Mouse (Mus musculus): Measurements from ENCODE around the gene Paxx. TPM values are rescaled to one million over a fixed set of nuclear protein-coding genes. Genes with fewer than 3 reads are reported as not detected.

Gene Paxx
- polyA plus RNA-seq, 1 experiment from 2014 or later = 34.2 TPM

- peak overlapping the region; percentile 47 for H3K4me3 ChIP-seq (ENCODE audit: low read depth, low read length)
- peaks cover 6% of the 10 kb centered on the region for H3K36me3 ChIP-seq (ENCODE audit: control insufficient read depth, insufficient read depth, low read length)
- no peaks in the 10 kb centered on the region for H3K9me3 ChIP-seq (ENCODE audit: control insufficient read depth, low read depth, low read length)
- H3K27ac ChIP-seq (ENCODE audit: low read length) = peak overlapping the region; percentile 75; the same call in 1 of the 2 replicates
- peak overlapping the region; percentile 55 for H3K4me2 ChIP-seq (replicated peaks; ENCODE audit: low read depth, low read length)
- ATAC-seq (ENCODE audit: insufficient number of reproducible peaks, insufficient read depth, low FRiP score, low read depth) = no peak
- H3K4me1 ChIP-seq (ENCODE audit: control insufficient read depth, insufficient read depth, low read length) = peaks cover 17% of the 10 kb centered on the region
- H3K27me3 ChIP-seq (ENCODE audit: control insufficient read depth, insufficient read depth, low read length) = no peaks in the 10 kb centered on the region
- peak overlapping the region; percentile 39 for H3K9ac ChIP-seq (replicated peaks; ENCODE audit: low read depth, low read length)
- WGBS = 28% methylated on average over 5 of the region's 5 CpGs
Observed at GRCm38 (mm10) chr2:25460135-25460534, 759 bp downstream of the Paxx start.

- no peaks in the 10 kb centered on the region for H3K27me3 ChIP-seq (ENCODE audit: control insufficient read depth, insufficient read depth, low read length)
- peaks cover 6% of the 10 kb centered on the region for H3K36me3 ChIP-seq (ENCODE audit: control insufficient read depth, insufficient read depth, low read length)
- H3K4me2 ChIP-seq (replicated peaks; ENCODE audit: low read depth, low read length) = no peak overlapping the region
- H3K9ac ChIP-seq (replicated peaks; ENCODE audit: low read depth, low read length) = no peak overlapping the region
- 58% methylated on average over 5 of the region's 5 CpGs for WGBS
- no peaks in the 10 kb centered on the region for H3K9me3 ChIP-seq (ENCODE audit: control insufficient read depth, low read depth, low read length)
- H3K27ac ChIP-seq (ENCODE audit: low read length) = no peak overlapping the region
- ATAC-seq (ENCODE audit: insufficient number of reproducible peaks, insufficient read depth, low FRiP score, low read depth) = peak; percentile 42
- H3K4me3 ChIP-seq (ENCODE audit: low read depth, low read length) = no peak overlapping the region
- H3K4me1 ChIP-seq (ENCODE audit: control insufficient read depth, insufficient read depth, low read length) = peaks cover 17% of the 10 kb centered on the region
Observed at GRCm38 (mm10) chr2:25458911-25459310, 2.0 kb downstream of the Paxx start.

GRCm38 (mm10) chr2:25457022-25457896, 3.6 kb downstream of the Paxx start:
- ATAC-seq (ENCODE audit: insufficient number of reproducible peaks, insufficient read depth, low FRiP score, low read depth) = no peak

GRCm38 (mm10) chr2:25456205-25456953, 4.5 kb downstream of the Paxx start, which contains the start of gene Clic3:
Clic3 (plus strand) TSS chr2:25456838.
- H3K36me3 ChIP-seq (ENCODE audit: control insufficient read depth, insufficient read depth, low read length) = peaks cover 6% of the 10 kb centered on the region
- H3K4me1 ChIP-seq (ENCODE audit: control insufficient read depth, insufficient read depth, low read length) = peaks cover 14% of the 10 kb centered on the region
- no peak within 1 kb of the TSS for H3K9ac ChIP-seq (replicated peaks; ENCODE audit: low read depth, low read length)
- no peak for ATAC-seq (ENCODE audit: insufficient number of reproducible peaks, insufficient read depth, low FRiP score, low read depth)
- no peaks in the 10 kb centered on the region for H3K27me3 ChIP-seq (ENCODE audit: control insufficient read depth, insufficient read depth, low read length)
- H3K4me2 ChIP-seq (replicated peaks; ENCODE audit: low read depth, low read length) = no peak within 1 kb of the TSS
- H3K9me3 ChIP-seq (ENCODE audit: control insufficient read depth, low read depth, low read length) = no peaks in the 10 kb centered on the region
- H3K27ac ChIP-seq (ENCODE audit: low read length) = no peak within 1 kb of the TSS
- no peak within 1 kb of the TSS for H3K4me3 ChIP-seq (ENCODE audit: low read depth, low read length)
- 50% methylated on average over 14 of the region's 14 CpGs for WGBS

More at GRCm38 (mm10) chr2:25457022-25457896, 3.6 kb downstream of the Paxx start:
- Histone ChIP-seq H3K36me3 (ENCODE audit: control insufficient read depth, insufficient read depth, low read length) (peaks cover 6% of the 10 kb centered on the region), H3K9ac (replicated peaks; ENCODE audit: low read depth, low read length) (no peak overlapping the region), H3K4me3 (ENCODE audit: low read depth, low read length) (no peak overlapping the region), H3K27me3 (ENCODE audit: control insufficient read depth, insufficient read depth, low read length) (no peaks in the 10 kb centered on the region), H3K4me1 (ENCODE audit: control insufficient read depth, insufficient read depth, low read length) (peaks cover 17% of the 10 kb centered on the region), H3K4me2 (replicated peaks; ENCODE audit: low read depth, low read length) (no peak overlapping the region), H3K9me3 (ENCODE audit: control insufficient read depth, low read depth, low read length) (no peaks in the 10 kb centered on the region), H3K27ac (ENCODE audit: low read length) (no peak overlapping the region)
- 80% methylated on average over 9 of the region's 9 CpGs for WGBS

GRCm38 (mm10) chr2:25452951-25453350, 7.9 kb downstream of the Paxx start:
- ATAC-seq (ENCODE audit: insufficient number of reproducible peaks, insufficient read depth, low FRiP score, low read depth) = no peak
- 38% methylated on average over 1 of the region's 1 CpGs for WGBS
- H3K9me3 ChIP-seq (ENCODE audit: control insufficient read depth, low read depth, low read length) = no peaks in the 10 kb centered on the region
- H3K27me3 ChIP-seq (ENCODE audit: control insufficient read depth, insufficient read depth, low read length) = no peaks in the 10 kb centered on the region
- H3K36me3 ChIP-seq (ENCODE audit: control insufficient read depth, insufficient read depth, low read length) = no peaks in the 10 kb centered on the region; the same call in 1 of the 2 replicates
- no peak overlapping the region for H3K4me2 ChIP-seq (replicated peaks; ENCODE audit: low read depth, low read length)
- no peak overlapping the region for H3K27ac ChIP-seq (ENCODE audit: low read length)
- no peak overlapping the region for H3K9ac ChIP-seq (replicated peaks; ENCODE audit: low read depth, low read length)
- no peaks in the 10 kb centered on the region for H3K4me1 ChIP-seq (ENCODE audit: control insufficient read depth, insufficient read depth, low read length)
- H3K4me3 ChIP-seq (ENCODE audit: low read depth, low read length) = no peak overlapping the region

- no peak overlapping the region for H3K4me2 ChIP-seq (replicated peaks; ENCODE audit: low read depth, low read length)
Observed at GRCm38 (mm10) chr2:25450853-25451647, 9.8 kb downstream of the Paxx start.

GRCm38 (mm10) chr2:25442682-25443081, 18.2 kb downstream of the Paxx start:
- H3K4me3 ChIP-seq (ENCODE audit: low read depth, low read length) = no peak overlapping the region
- H3K27ac ChIP-seq (ENCODE audit: low read length) = no peak overlapping the region
- no peak for ATAC-seq (ENCODE audit: insufficient number of reproducible peaks, insufficient read depth, low FRiP score, low read depth)
- no peaks in the 10 kb centered on the region for H3K36me3 ChIP-seq (ENCODE audit: control insufficient read depth, insufficient read depth, low read length)
- H3K4me1 ChIP-seq (ENCODE audit: control insufficient read depth, insufficient read depth, low read length) = no peaks in the 10 kb centered on the region
- H3K4me2 ChIP-seq (replicated peaks; ENCODE audit: low read depth, low read length) = no peak overlapping the region
- H3K9ac ChIP-seq (replicated peaks; ENCODE audit: low read depth, low read length) = no peak overlapping the region
- 90% methylated on average over 14 of the region's 14 CpGs for WGBS
- no peaks in the 10 kb centered on the region for H3K9me3 ChIP-seq (ENCODE audit: control insufficient read depth, low read depth, low read length)
- H3K27me3 ChIP-seq (ENCODE audit: control insufficient read depth, insufficient read depth, low read length) = no peaks in the 10 kb centered on the region

More at GRCm38 (mm10) chr2:25450853-25451647, 9.8 kb downstream of the Paxx start:
- Histone ChIP-seq H3K9ac (replicated peaks; ENCODE audit: low read depth, low read length) (no peak overlapping the region), H3K4me3 (ENCODE audit: low read depth, low read length) (no peak overlapping the region), H3K27me3 (ENCODE audit: control insufficient read depth, insufficient read depth, low read length) (no peaks in the 10 kb centered on the region), H3K36me3 (ENCODE audit: control insufficient read depth, insufficient read depth, low read length) (no peaks in the 10 kb centered on the region), H3K9me3 (ENCODE audit: control insufficient read depth, low read depth, low read length) (no peaks in the 10 kb centered on the region), H3K4me1 (ENCODE audit: control insufficient read depth, insufficient read depth, low read length) (no peaks in the 10 kb centered on the region), H3K27ac (ENCODE audit: low read length) (no peak overlapping the region)
- 82% methylated on average over 8 of the region's 8 CpGs for WGBS
- ATAC-seq (ENCODE audit: insufficient number of reproducible peaks, insufficient read depth, low FRiP score, low read depth) = no peak

- no peaks in the 10 kb centered on the region for H3K4me1 ChIP-seq (ENCODE audit: control insufficient read depth, insufficient read depth, low read length)
- no peak overlapping the region for H3K4me2 ChIP-seq (replicated peaks; ENCODE audit: low read depth, low read length)
- WGBS = 88% methylated on average over 20 of the region's 20 CpGs
- H3K27ac ChIP-seq (ENCODE audit: low read length) = no peak overlapping the region
- H3K9me3 ChIP-seq (ENCODE audit: control insufficient read depth, low read depth, low read length) = no peaks in the 10 kb centered on the region
- ATAC-seq (ENCODE audit: insufficient number of reproducible peaks, insufficient read depth, low FRiP score, low read depth) = no peak
- H3K9ac ChIP-seq (replicated peaks; ENCODE audit: low read depth, low read length) = no peak overlapping the region
- H3K27me3 ChIP-seq (ENCODE audit: control insufficient read depth, insufficient read depth, low read length) = no peaks in the 10 kb centered on the region
- H3K36me3 ChIP-seq (ENCODE audit: control insufficient read depth, insufficient read depth, low read length) = no peaks in the 10 kb centered on the region
- no peak overlapping the region for H3K4me3 ChIP-seq (ENCODE audit: low read depth, low read length)
Observed at GRCm38 (mm10) chr2:25441067-25441466, 19.8 kb downstream of the Paxx start.

All from stomach, embryonic 14.5 days (tissue).